Mouse (Mus musculus) cortical plate, adult 2 months (tissue): ENCODE data around the gene Aagab.

Source experiments
- CTCF ChIP-seq: fragments of 200-500 bp; IDR thresholded peaks from 2 replicates; pipeline ENCODE4 v1.5.1; 2011; ENCODE audit warnings: mild to moderate bottlenecking, control low read depth, low read length; ENCODE audit not compliant: insufficient read depth; ENCODE audit errors: extremely low read depth
- POLR2A ChIP-seq: fragments of 200-500 bp; IDR thresholded peaks from 2 replicates; pipeline ENCODE4 v1.6.1; 2011; ENCODE audit warnings: mild to moderate bottlenecking, low read length, control low read depth; ENCODE audit not compliant: insufficient read depth; ENCODE audit errors: extremely low read depth

GRCm38 (mm10) chr9:63610231-63610630, 7.8 kb downstream of the Aagab start:
- TF ChIP-seq CTCF (no peak), POLR2A (no peak)
